ENCODE assay signal across 9 mouse cellular contexts in genomic region chr11:43617924-43618323, GRCm38 (mm10). TPM values are rescaled to one million over a fixed set of nuclear protein-coding genes. Genes with fewer than 3 reads are reported as not detected.
DNase-seq lines count a peak whose midpoint lies in the region; ATAC-seq and TF ChIP-seq lines count a peak whose summit lies in the region.
"Had no signal": no experiment of that assay in that cellular context is flagged by ENCODE, and none has a peak within 500 bp of the region (broad histone marks: within the 10 kb centered on the region; RNA-seq: fewer than 3 reads in every experiment).

No protein-coding gene starts in this region.

- no peaks in the 10 kb centered on the region for H3K27me3 ChIP-seq in ES-Bruce4 (ENCODE audit: control insufficient read depth, insufficient read depth, low read length, poor library complexity, severe bottlenecking)
- no peaks in the 10 kb centered on the region for H3K27me3 ChIP-seq in heart, embryonic 10.5 days (ENCODE audit: insufficient read depth, poor library complexity, severe bottlenecking)
- no peaks in the 10 kb centered on the region for H3K27me3 ChIP-seq in limb, embryonic 14.5 days (ENCODE audit: control insufficient read depth, insufficient read depth, low read length)

- no peak for TF ChIP-seq POLR2A in ES-Bruce4 (IDR thresholded peaks at IDR 0.05; ENCODE audit: insufficient read depth, low read length)
- TF ChIP-seq POLR2A in limb, embryonic 14.5 days (IDR thresholded peaks at IDR 0.05; ENCODE audit: borderline replicate concordance, extremely low read depth, insufficient read depth, insufficient read length): no peak

- H3K36me3 ChIP-seq in ES-Bruce4 (ENCODE audit: control insufficient read depth, insufficient read depth, low read length, poor library complexity, severe bottlenecking): no peaks in the 10 kb centered on the region
- no peaks in the 10 kb centered on the region for H3K36me3 ChIP-seq in heart, embryonic 10.5 days
- H3K36me3 ChIP-seq in limb, embryonic 14.5 days (ENCODE audit: control insufficient read depth, insufficient read depth, low read length): no peaks in the 10 kb centered on the region

- H3K4me3 ChIP-seq in ES-Bruce4 (ENCODE audit: low read depth, low read length): peak overlapping the region; percentile 3; the same call in 1 of the 2 replicates
- no peak overlapping the region for H3K4me3 ChIP-seq in heart, embryonic 10.5 days
- no peak overlapping the region for H3K4me3 ChIP-seq in limb, embryonic 14.5 days (replicated peaks; ENCODE audit: low read length)

- no peak overlapping the region for H3K4me2 ChIP-seq in limb, embryonic 14.5 days (replicated peaks; ENCODE audit: low read depth, low read length, severe bottlenecking)

- TF ChIP-seq CTCF in ES-Bruce4 (IDR thresholded peaks at IDR 0.05; ENCODE audit: low read depth, low read length): no peak

- 0 out of 2 replicates have a peak, but pooled peaks have one; percentile 9 for ATAC-seq in limb, embryonic 14.5 days (ENCODE audit: low FRiP score, low read depth)
- no peak for ATAC-seq in erythroid progenitor cell, adult 5-6 weeks (replicated peaks; ENCODE audit: low FRiP score, poor library complexity, severe bottlenecking)
- ATAC-seq: inflammation-experienced regulatory T-cells, adult 6 months had no signal

- H3K4me1 ChIP-seq in ES-Bruce4 (ENCODE audit: control insufficient read depth, insufficient read depth, low read length): peaks cover 10% of the 10 kb centered on the region
- peaks cover 36% of the 10 kb centered on the region for H3K4me1 ChIP-seq in heart, embryonic 10.5 days
- no peaks in the 10 kb centered on the region for H3K4me1 ChIP-seq in limb, embryonic 14.5 days (ENCODE audit: control insufficient read depth, insufficient read depth, low read length)

- H3K9me3 ChIP-seq in ES-Bruce4 (replicated peaks; ENCODE audit: control insufficient read depth, insufficient read depth, low read length, poor library complexity, severe bottlenecking): no peaks in the 10 kb centered on the region
- H3K9me3 ChIP-seq in heart, embryonic 10.5 days: no peaks in the 10 kb centered on the region
- no peaks in the 10 kb centered on the region for H3K9me3 ChIP-seq in limb, embryonic 14.5 days (ENCODE audit: control insufficient read depth, low read length)

- WGBS in heart, embryonic 10.5 days: 44% methylated on average over 5 of the region's 5 CpGs
- WGBS in limb, embryonic 14.5 days: 71% methylated on average over 5 of the region's 5 CpGs

- intact Hi-C loops in gastrocnemius, postnatal 14 days (cut with DNase I; ENCODE audit: low total_unique reads): loop anchor here (10.0 kb wide), 1 partner anchor 123 kb away; no protein-coding TSS in a partner anchor

- no peak for TF ChIP-seq EP300 in ES-Bruce4 (IDR thresholded peaks at IDR 0.05; ENCODE audit: insufficient read depth, low read depth, low read length)

- no peak overlapping the region for H3K27ac ChIP-seq in ES-Bruce4 (ENCODE audit: insufficient read depth, low read length)
- H3K27ac ChIP-seq in heart, embryonic 10.5 days: peak overlapping the region; percentile 43
- no peak overlapping the region for H3K27ac ChIP-seq in limb, embryonic 14.5 days (replicated peaks; ENCODE audit: low read depth, low read length)

- DNase-seq in gastrocnemius, postnatal 10 days: peak; percentile 26
- no peak for DNase-seq in gastrocnemius, postnatal 14 days
- DNase-seq in heart, embryonic 10.5 days (ENCODE audit: low spot score): no peak
- no peak for DNase-seq in limb, embryonic 14.5 days (ENCODE audit: low spot score)
- DNase-seq in embryo, embryonic 9.5 days (ENCODE audit: extremely low spot score): no peak
- DNase-seq in adrenal gland, adult 8-10 months: no peak

- H3K9ac ChIP-seq in ES-Bruce4 (ENCODE audit: low read depth, poor library complexity, severe bottlenecking): no peak overlapping the region
- no peak overlapping the region for H3K9ac ChIP-seq in limb, embryonic 14.5 days (ENCODE audit: low read depth, low read length, severe bottlenecking)

RNA-seq across cellular contexts. Expression of gene Fabp6, which starts 16.6 kb away (rescaled TPM):
- total RNA-seq in gastrocnemius, postnatal 10 days (2021): not detected
- not detected for total RNA-seq in gastrocnemius, postnatal 14 days (2021)
- polyA plus RNA-seq in ES-Bruce4 (2011; ENCODE audit: insufficient read depth, insufficient read length, low read depth, missing spikeins): not detected in 2 replicates
- not detected in 2 replicates for polyA plus RNA-seq in heart, embryonic 10.5 days (2016; fragmentation: Nextera tagmentation; extraction: Ambion mirVana)
- polyA plus RNA-seq in limb, embryonic 14.5 days (2012; rRNA removed): 0.49 TPM in 1 of 2 replicates, not detected in the other
- not detected in 2 replicates for polyA plus RNA-seq in limb, embryonic 14.5 days (2014; fragmentation: Nextera tagmentation; extraction: Ambion mirVana)
- not detected for total RNA-seq in adrenal gland, adult 8-10 months (2022)
- not detected in 2 replicates for total RNA-seq in erythroid progenitor cell, adult 5-6 weeks (2015; ENCODE audit: low replicate concordance)
- total RNA-seq in erythroid progenitor cell, adult 5-6 weeks (2017; ENCODE audit: low replicate concordance): not detected in 2 replicates
- polyA plus RNA-seq: inflammation-experienced regulatory T-cells, adult 6 months had no signal

RNA-seq across cellular contexts. Expression of gene 4933415A04Rik, which starts 31.1 kb away (rescaled TPM):
- total RNA-seq in gastrocnemius, postnatal 10 days (2021): under 1 TPM; 0.26 to 0.45 TPM
- under 1 TPM; 0.10 to 0.16 TPM for total RNA-seq in gastrocnemius, postnatal 14 days (2021)
- 0.99 and 1.2 TPM in 2 replicates for polyA plus RNA-seq in ES-Bruce4 (2011; ENCODE audit: insufficient read depth, insufficient read length, low read depth, missing spikeins)
- 7.1 and 7.4 TPM in 2 replicates for polyA plus RNA-seq in heart, embryonic 10.5 days (2016; fragmentation: Nextera tagmentation; extraction: Ambion mirVana)
- polyA plus RNA-seq in limb, embryonic 14.5 days (2012; rRNA removed): 0.61 and 0.70 TPM in 2 replicates
- 2.2 and 3.6 TPM in 2 replicates for polyA plus RNA-seq in limb, embryonic 14.5 days (2014; fragmentation: Nextera tagmentation; extraction: Ambion mirVana)
- under 1 TPM; 0.35 to 0.70 (median 0.41) TPM for total RNA-seq in adrenal gland, adult 8-10 months (2022)
- total RNA-seq in erythroid progenitor cell, adult 5-6 weeks (2015; ENCODE audit: low replicate concordance): not detected in 2 replicates
- not detected in 2 replicates for total RNA-seq in erythroid progenitor cell, adult 5-6 weeks (2017; ENCODE audit: low replicate concordance)
